Mouse (Mus musculus): ENCODE measurements around the gene Hist1h3h.

DNA sequence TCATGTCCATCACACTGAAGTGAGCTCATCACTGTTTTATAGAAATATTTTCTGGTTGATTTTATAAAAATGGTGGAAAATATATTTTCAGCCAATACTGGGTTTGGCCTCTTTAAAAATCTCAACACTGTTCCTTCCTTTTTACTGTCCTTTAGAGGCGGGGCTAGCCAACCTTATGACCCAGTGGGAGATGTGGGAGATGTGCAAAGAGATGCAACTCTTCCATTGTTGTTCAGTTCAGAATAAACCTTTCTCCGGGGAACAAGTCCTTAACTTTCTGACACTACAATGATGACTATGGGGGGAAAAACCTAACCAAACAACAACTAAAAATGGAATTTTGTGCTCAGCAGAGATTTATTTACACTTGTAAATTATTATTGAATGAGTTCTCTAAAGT is 40.2 kb upstream of the Hist1h3h start, which contains the start of gene Olfr1360:
- TF ChIP-seq CTCF (IDR thresholded peaks at IDR 0.05; ENCODE audit: low read depth, low read length) (no peak), POLR2A (IDR thresholded peaks at IDR 0.05; ENCODE audit: borderline replicate concordance, low read depth, low read length) (no peak)
